Mouse (Mus musculus): ENCODE data around the gene G6pc2. TPM values are rescaled to one million over a fixed set of nuclear protein-coding genes. Genes with fewer than 3 reads are reported as not detected.

Gene G6pc2
- polyA plus RNA-seq, 1 experiment from 2014 or later = not detected

GRCm38 (mm10) chr2:69226876-69227275 is 16.0 kb downstream of the G6pc2 start:
- ATAC-seq (ENCODE audit: low FRiP score) = no peak
- WGBS = 82% methylated on average over 9 of the region's 9 CpGs
- H3K4me2 ChIP-seq = no peak overlapping the region
- H3K4me1 ChIP-seq (ENCODE audit: control insufficient read depth, insufficient read depth, low read length) = peaks cover 2% of the 10 kb centered on the region; the same call in 1 of the 2 replicates
- no peaks in the 10 kb centered on the region for H3K9me3 ChIP-seq (ENCODE audit: control insufficient read depth, low read length)
- H3K27ac ChIP-seq (ENCODE audit: low read depth, low read length) = no peak overlapping the region
- no peak for DNase-seq (ENCODE audit: low spot score, missing footprints)
- H3K9ac ChIP-seq (ENCODE audit: low read length) = no peak overlapping the region
- H3K27me3 ChIP-seq (ENCODE audit: control insufficient read depth, insufficient read depth, low read length) = no peaks in the 10 kb centered on the region
- H3K36me3 ChIP-seq (ENCODE audit: control insufficient read depth, insufficient read depth, low read length) = no peaks in the 10 kb centered on the region
- H3K4me3 ChIP-seq (ENCODE audit: low read depth, low read length) = no peak overlapping the region

- no peak for DNase-seq (ENCODE audit: low spot score, missing footprints)
- 87% methylated on average over 6 of the region's 6 CpGs for WGBS
- no peaks in the 10 kb centered on the region for H3K27me3 ChIP-seq (ENCODE audit: control insufficient read depth, insufficient read depth, low read length)
- H3K9ac ChIP-seq (ENCODE audit: low read length) = no peak overlapping the region
- H3K27ac ChIP-seq (ENCODE audit: low read depth, low read length) = no peak overlapping the region
- no peaks in the 10 kb centered on the region for H3K36me3 ChIP-seq (ENCODE audit: control insufficient read depth, insufficient read depth, low read length)
- H3K4me2 ChIP-seq = no peak overlapping the region
- ATAC-seq (ENCODE audit: low FRiP score) = no peak
- no peak overlapping the region for H3K4me3 ChIP-seq (ENCODE audit: low read depth, low read length)
- H3K4me1 ChIP-seq (ENCODE audit: control insufficient read depth, insufficient read depth, low read length) = no peaks in the 10 kb centered on the region
- no peaks in the 10 kb centered on the region for H3K9me3 ChIP-seq (ENCODE audit: control insufficient read depth, low read length)
Observed at GRCm38 (mm10) chr2:69228635-69229034, 17.8 kb downstream of the G6pc2 start.

- Histone ChIP-seq H3K9me3 (ENCODE audit: control insufficient read depth, low read length) (no peaks in the 10 kb centered on the region), H3K4me1 (ENCODE audit: control insufficient read depth, insufficient read depth, low read length) (no peaks in the 10 kb centered on the region), H3K9ac (ENCODE audit: low read length) (no peak overlapping the region), H3K27ac (ENCODE audit: low read depth, low read length) (no peak overlapping the region), H3K36me3 (ENCODE audit: control insufficient read depth, insufficient read depth, low read length) (no peaks in the 10 kb centered on the region), H3K4me2 (no peak overlapping the region), H3K4me3 (ENCODE audit: low read depth, low read length) (no peak overlapping the region), H3K27me3 (ENCODE audit: control insufficient read depth, insufficient read depth, low read length) (no peaks in the 10 kb centered on the region)
- ATAC-seq (ENCODE audit: low FRiP score) (no peak), DNase-seq (ENCODE audit: low spot score, missing footprints) (no peak)
- 92% methylated on average over 2 of the region's 2 CpGs for WGBS
Observed at GRCm38 (mm10) chr2:69230137-69230536, 19.3 kb downstream of the G6pc2 start.

- ATAC-seq (ENCODE audit: low FRiP score) (no peak), DNase-seq (ENCODE audit: low spot score, missing footprints) (no peak)
- no peak overlapping the region for H3K4me2 ChIP-seq
- no peaks in the 10 kb centered on the region for H3K27me3 ChIP-seq (ENCODE audit: control insufficient read depth, insufficient read depth, low read length)
- H3K9ac ChIP-seq (ENCODE audit: low read length) = no peak overlapping the region
- no peaks in the 10 kb centered on the region for H3K4me1 ChIP-seq (ENCODE audit: control insufficient read depth, insufficient read depth, low read length)
- no peaks in the 10 kb centered on the region for H3K36me3 ChIP-seq (ENCODE audit: control insufficient read depth, insufficient read depth, low read length)
- no peak overlapping the region for H3K27ac ChIP-seq (ENCODE audit: low read depth, low read length)
- H3K4me3 ChIP-seq (ENCODE audit: low read depth, low read length) = no peak overlapping the region
- no peaks in the 10 kb centered on the region for H3K9me3 ChIP-seq (ENCODE audit: control insufficient read depth, low read length)
Observed at GRCm38 (mm10) chr2:69232101-69232500, 21.2 kb downstream of the G6pc2 start.

- Histone ChIP-seq H3K36me3 (ENCODE audit: control insufficient read depth, insufficient read depth, low read length) (no peaks in the 10 kb centered on the region), H3K27ac (ENCODE audit: low read depth, low read length) (no peak overlapping the region), H3K4me3 (ENCODE audit: low read depth, low read length) (no peak overlapping the region), H3K9me3 (ENCODE audit: control insufficient read depth, low read length) (no peaks in the 10 kb centered on the region), H3K4me1 (ENCODE audit: control insufficient read depth, insufficient read depth, low read length) (no peaks in the 10 kb centered on the region), H3K27me3 (ENCODE audit: control insufficient read depth, insufficient read depth, low read length) (no peaks in the 10 kb centered on the region), H3K9ac (ENCODE audit: low read length) (no peak overlapping the region), H3K4me2 (no peak overlapping the region)
- WGBS = 85% methylated on average over 5 of the region's 5 CpGs
- ATAC-seq (ENCODE audit: low FRiP score) = no peak
- no peak for DNase-seq (ENCODE audit: low spot score, missing footprints)
Observed at GRCm38 (mm10) chr2:69234976-69235678, 24.3 kb downstream of the G6pc2 start.

- Histone ChIP-seq H3K9ac (ENCODE audit: low read length) (no peak overlapping the region), H3K36me3 (ENCODE audit: control insufficient read depth, insufficient read depth, low read length) (no peaks in the 10 kb centered on the region), H3K27ac (ENCODE audit: low read depth, low read length) (no peak overlapping the region), H3K27me3 (ENCODE audit: control insufficient read depth, insufficient read depth, low read length) (no peaks in the 10 kb centered on the region), H3K4me2 (no peak overlapping the region), H3K9me3 (ENCODE audit: control insufficient read depth, low read length) (no peaks in the 10 kb centered on the region), H3K4me3 (ENCODE audit: low read depth, low read length) (no peak overlapping the region), H3K4me1 (ENCODE audit: control insufficient read depth, insufficient read depth, low read length) (no peaks in the 10 kb centered on the region)
- ATAC-seq (ENCODE audit: low FRiP score) (no peak), DNase-seq (ENCODE audit: low spot score, missing footprints) (no peak)
- 90% methylated on average over 9 of the region's 9 CpGs for WGBS
Observed at GRCm38 (mm10) chr2:69239315-69239714, 28.4 kb downstream of the G6pc2 start.

GRCm38 (mm10) chr2:69244924-69245323 is 34.1 kb downstream of the G6pc2 start:
- Histone ChIP-seq H3K9me3 (ENCODE audit: control insufficient read depth, low read length) (no peaks in the 10 kb centered on the region), H3K27me3 (ENCODE audit: control insufficient read depth, insufficient read depth, low read length) (no peaks in the 10 kb centered on the region), H3K36me3 (ENCODE audit: control insufficient read depth, insufficient read depth, low read length) (no peaks in the 10 kb centered on the region), H3K4me1 (ENCODE audit: control insufficient read depth, insufficient read depth, low read length) (0 out of 2 replicates have a peak, but pooled peaks cover 2% of the 10 kb centered on the region), H3K4me3 (ENCODE audit: low read depth, low read length) (no peak overlapping the region), H3K4me2 (no peak overlapping the region), H3K9ac (ENCODE audit: low read length) (no peak overlapping the region), H3K27ac (ENCODE audit: low read depth, low read length) (no peak overlapping the region)
- DNase-seq (ENCODE audit: low spot score, missing footprints) = no peak
- 31% methylated on average over 2 of the region's 2 CpGs for WGBS
- no peak for ATAC-seq (ENCODE audit: low FRiP score)

- Histone ChIP-seq H3K27me3 (ENCODE audit: control insufficient read depth, insufficient read depth, low read length) (no peaks in the 10 kb centered on the region), H3K9ac (ENCODE audit: low read length) (no peak overlapping the region), H3K27ac (ENCODE audit: low read depth, low read length) (no peak overlapping the region), H3K4me1 (ENCODE audit: control insufficient read depth, insufficient read depth, low read length) (0 out of 2 replicates have a peak, but pooled peaks cover 2% of the 10 kb centered on the region), H3K36me3 (ENCODE audit: control insufficient read depth, insufficient read depth, low read length) (no peaks in the 10 kb centered on the region), H3K9me3 (ENCODE audit: control insufficient read depth, low read length) (no peaks in the 10 kb centered on the region), H3K4me3 (ENCODE audit: low read depth, low read length) (no peak overlapping the region), H3K4me2 (no peak overlapping the region)
- ATAC-seq (ENCODE audit: low FRiP score) (no peak), DNase-seq (ENCODE audit: low spot score, missing footprints) (no peak)
- WGBS = 95% methylated on average over 1 of the region's 1 CpGs
Observed at GRCm38 (mm10) chr2:69247081-69247480, 36.2 kb downstream of the G6pc2 start.

- no peak overlapping the region for H3K4me2 ChIP-seq
- DNase-seq (ENCODE audit: low spot score, missing footprints) (no peak), ATAC-seq (ENCODE audit: low FRiP score) (no peak)
- H3K4me1 ChIP-seq (ENCODE audit: control insufficient read depth, insufficient read depth, low read length) = 0 out of 2 replicates have a peak, but pooled peaks cover 2% of the 10 kb centered on the region
- H3K27ac ChIP-seq (ENCODE audit: low read depth, low read length) = no peak overlapping the region
- H3K9me3 ChIP-seq (ENCODE audit: control insufficient read depth, low read length) = no peaks in the 10 kb centered on the region
- whole genome bisulfite sequencing = 64% methylated on average over 16 of the region's 16 CpGs
- H3K36me3 ChIP-seq (ENCODE audit: control insufficient read depth, insufficient read depth, low read length) = no peaks in the 10 kb centered on the region
- no peaks in the 10 kb centered on the region for H3K27me3 ChIP-seq (ENCODE audit: control insufficient read depth, insufficient read depth, low read length)
- no peak overlapping the region for H3K9ac ChIP-seq (ENCODE audit: low read length)
- H3K4me3 ChIP-seq (ENCODE audit: low read depth, low read length) = no peak overlapping the region
Observed at GRCm38 (mm10) chr2:69248221-69248755, 37.4 kb downstream of the G6pc2 start.
